ENCODE assay signal across 8 mouse cellular contexts in the genomic region with DNA sequence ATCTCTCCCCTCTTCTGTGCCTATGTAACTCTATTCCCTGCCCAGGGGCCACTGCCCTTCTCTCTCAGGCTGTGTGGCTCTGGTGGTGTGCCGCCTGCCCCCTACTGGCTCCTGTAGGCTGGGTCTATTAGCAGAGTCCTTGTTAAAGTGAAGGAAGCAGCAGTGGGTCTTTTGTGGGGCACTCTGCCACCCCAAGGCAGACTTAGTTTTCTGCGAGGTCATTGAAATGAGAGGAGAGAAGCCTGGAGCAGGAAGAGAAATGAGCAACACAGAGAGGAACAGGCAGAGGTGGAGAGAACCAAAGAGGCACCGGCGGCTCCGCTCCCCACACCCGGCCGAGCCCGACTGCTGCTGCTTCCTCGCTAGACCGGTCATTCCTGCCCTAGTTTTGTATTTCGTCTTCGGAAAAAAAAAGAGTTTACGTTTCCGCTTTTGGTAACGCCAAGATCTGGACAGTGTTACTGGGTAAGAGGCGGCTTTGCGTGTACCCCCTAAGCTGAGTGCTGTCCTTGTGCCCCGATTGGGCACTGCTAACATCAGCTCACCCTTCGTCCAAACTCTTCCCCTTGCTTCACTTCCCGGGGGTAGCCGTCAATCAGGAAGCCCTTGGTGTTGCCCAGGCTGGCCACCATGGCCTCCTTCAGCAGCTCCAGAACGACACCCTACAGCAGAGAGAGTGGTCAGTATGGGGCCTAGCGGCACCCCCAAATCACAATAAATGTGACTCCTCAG.
DNase-seq lines count a peak whose midpoint lies in the region; ATAC-seq and TF ChIP-seq lines count a peak whose summit lies in the region.

No protein-coding gene starts in this region.

- peak; percentile 85 for TF ChIP-seq CTCF in liver, adult 2 months (IDR thresholded peaks at IDR 0.05; ENCODE audit: low read depth, low read length)
- peak; percentile 76 for TF ChIP-seq CTCF in midbrain, postnatal 0 days (IDR thresholded peaks at IDR 0.05)

- peak overlapping the region; percentile 56 for H3K4me3 ChIP-seq in embryonic facial prominence, embryonic 10.5 days
- H3K4me3 ChIP-seq in liver, adult 2 months (ENCODE audit: insufficient read depth, low read depth, low read length) = peak overlapping the region; percentile 56
- H3K4me3 ChIP-seq in midbrain, postnatal 0 days (ENCODE audit: low read depth, low read length) = peak overlapping the region; percentile 23; the same call in 1 of the 2 replicates

- peak overlapping the region; percentile 72 for H3K27ac ChIP-seq in embryonic facial prominence, embryonic 10.5 days (replicated peaks)
- H3K27ac ChIP-seq in liver, adult 2 months (replicated peaks; ENCODE audit: insufficient read depth, low read depth, low read length) = 0 out of 2 replicates have a peak overlapping the region, but pooled peaks have one; percentile 4
- no peak overlapping the region for H3K27ac ChIP-seq in midbrain, postnatal 0 days (ENCODE audit: low read depth, low read length)

- no peak for TF ChIP-seq POLR2A in liver, adult 2 months (IDR thresholded peaks at IDR 0.05; ENCODE audit: extremely low read depth, insufficient read depth, low read length)

- H3K9me3 ChIP-seq in embryonic facial prominence, embryonic 10.5 days = no peaks in the 10 kb centered on the region
- H3K9me3 ChIP-seq in midbrain, postnatal 0 days (ENCODE audit: low read length) = no peaks in the 10 kb centered on the region

- H3K79me2 ChIP-seq in liver, adult 2 months (ENCODE audit: control insufficient read depth, insufficient read depth, low read length) = no peaks in the 10 kb centered on the region

- 4% methylated on average over 23 of the region's 23 CpGs for WGBS in embryonic facial prominence, embryonic 10.5 days
- under 1% methylated on average over 23 of the region's 23 CpGs for WGBS in liver, adult 2 months
- 11% methylated on average over 23 of the region's 23 CpGs for WGBS in midbrain, postnatal 0 days

- peak; percentile 92 for DNase-seq in 416B (ENCODE audit: low read depth)
- DNase-seq in adrenal gland, postnatal 10 days = peak; percentile 74
- peak; percentile 82 for DNase-seq in embryonic facial prominence, embryonic 10.5 days (ENCODE audit: low spot score)
- DNase-seq in heart, adult 9 months (ENCODE audit: low spot score in 2 of 2) = peak; percentile 55 to 76
- DNase-seq in kidney, adult 8-10 months = peak; percentile 71 to 81
- DNase-seq in liver, adult 2 months (ENCODE audit: extremely low read depth, low read depth, low spot score) = peak; percentile 46
- peak; percentile 64 for DNase-seq in midbrain, postnatal 0 days (ENCODE audit: low spot score)
- DNase-seq in spleen, postnatal 4 days (ENCODE audit: low spot score in 2 of 2) = peak; percentile 68 to 82

- peak overlapping the region; percentile 36 for H3K9ac ChIP-seq in liver, adult 2 months (ENCODE audit: low read depth, low read length)
- H3K9ac ChIP-seq in midbrain, postnatal 0 days (replicated peaks; ENCODE audit: low read length, poor library complexity, severe bottlenecking) = no peak overlapping the region

- H3K36me3 ChIP-seq in embryonic facial prominence, embryonic 10.5 days (replicated peaks) = no peaks in the 10 kb centered on the region
- no peaks in the 10 kb centered on the region for H3K36me3 ChIP-seq in liver, adult 2 months (ENCODE audit: control insufficient read depth, insufficient read depth, low read length)
- H3K36me3 ChIP-seq in midbrain, postnatal 0 days (ENCODE audit: insufficient read depth, low read length) = no peaks in the 10 kb centered on the region

- H3K4me1 ChIP-seq in embryonic facial prominence, embryonic 10.5 days = peaks cover 34% of the 10 kb centered on the region
- H3K4me1 ChIP-seq in liver, adult 2 months (ENCODE audit: control insufficient read depth, insufficient read depth, low read length) = peaks cover 4% of the 10 kb centered on the region; the same call in 1 of the 2 replicates
- no peaks in the 10 kb centered on the region for H3K4me1 ChIP-seq in midbrain, postnatal 0 days (ENCODE audit: insufficient read depth, low read length)

- no peaks in the 10 kb centered on the region for H3K27me3 ChIP-seq in embryonic facial prominence, embryonic 10.5 days (replicated peaks; ENCODE audit: low read depth, poor library complexity, severe bottlenecking)
- no peaks in the 10 kb centered on the region for H3K27me3 ChIP-seq in liver, adult 2 months (ENCODE audit: control insufficient read depth, insufficient read depth, low read length)
- H3K27me3 ChIP-seq in midbrain, postnatal 0 days (ENCODE audit: insufficient read depth, low read length) = no peaks in the 10 kb centered on the region

- peak overlapping the region; percentile 49 for H3K4me2 ChIP-seq in midbrain, postnatal 0 days (ENCODE audit: low read depth, low read length, poor library complexity, severe bottlenecking)

- ATAC-seq in midbrain, postnatal 0 days (ENCODE audit: low FRiP score) = peak; percentile 59
